Mouse (Mus musculus) kidney, embryonic 14.5 days (tissue): Measurements from ENCODE around the gene Clps. TPM values are rescaled to one million over a fixed set of nuclear protein-coding genes. Genes with fewer than 3 reads are reported as not detected.
"Not testable (repeated sequence)": the region's sequence is repeated elsewhere in the genome, so short reads cannot be mapped to it uniquely, and the experiment has no call there.

Experiments used
- ATAC-seq: fragments of 200-750 bp; cut with Nextera tagmentation; 2 replicates; pipeline ENCODE4 v1.8.0; 2017; ENCODE audit warnings: moderate number of reproducible peaks, mild to moderate bottlenecking, moderate TSS enrichment, moderate library complexity; ENCODE audit not compliant: low FRiP score, low TSS enrichment
- H3K27ac ChIP-seq: fragments of 300-500 bp; sonication (generic); 2 replicates; pipeline ENCODE4 v1.5.1; 2014; ENCODE audit warnings: low read depth, mild to moderate bottlenecking, low read length, moderate library complexity, mixed read lengths
- H3K27me3 ChIP-seq: fragments of 300-500 bp; sonication (generic); 2 replicates; pipeline ENCODE4 v1.6.1; 2014; ENCODE audit warnings: mild to moderate bottlenecking, low read length; ENCODE audit not compliant: control insufficient read depth, insufficient read depth
- H3K36me3 ChIP-seq: fragments of 300-500 bp; sonication (generic); 2 replicates; pipeline ENCODE4 v1.6.1; 2014; ENCODE audit warnings: low read length, mixed read lengths; ENCODE audit not compliant: control insufficient read depth, insufficient read depth
- H3K4me1 ChIP-seq: fragments of 300-500 bp; sonication (generic); 2 replicates; pipeline ENCODE4 v1.6.1; 2014; ENCODE audit warnings: low read length, mixed read lengths; ENCODE audit not compliant: control insufficient read depth, insufficient read depth
- H3K4me2 ChIP-seq: fragments of 300-500 bp; sonication (generic); replicated peaks from 2 replicates; pipeline ENCODE4 v1.6.1; 2014; ENCODE audit warnings: low read depth, mild to moderate bottlenecking, low read length
- H3K4me3 ChIP-seq: fragments of 300-500 bp; sonication (generic); 2 replicates; pipeline ENCODE4 v1.5.1; 2014; ENCODE audit warnings: mild to moderate bottlenecking, low read length
- H3K9ac ChIP-seq: fragments of 300-500 bp; sonication (generic); 2 replicates; pipeline ENCODE4 v1.6.1; 2014; ENCODE audit warnings: low read depth, mild to moderate bottlenecking, low read length, moderate library complexity
- H3K9me3 ChIP-seq: fragments of 300-500 bp; sonication (generic); 2 replicates; pipeline ENCODE4 v1.6.1; 2016; ENCODE audit warnings: low read length; ENCODE audit not compliant: control insufficient read depth
- WGBS: fragments of 180-500 bp; shearing (Covaris S2); extraction: QIAGEN DNeasy Blood & Tissue Kit; methylation state at CpG from one replicate; pipeline ENCODE4 v1.1.7; 2014; 5-methylcytosine and 5-hydroxymethylcytosine counted together
- polyA plus RNA-seq: library from polyadenylated mRNA; unstranded; fragments of >200 nt; fragmentation: Nextera tagmentation; extraction: Ambion mirVana; gene quantifications from 2 replicates; pipeline ENCODE4 v1.2.1, GENCODE M21; 2014

Gene Clps
- polyA plus RNA-seq, 1 experiment from 2014 or later: not detected

- no peak overlapping the region for H3K27ac ChIP-seq
- H3K27me3 ChIP-seq: no peaks in the 10 kb centered on the region
- no peak for ATAC-seq
- no peaks in the 10 kb centered on the region for H3K4me1 ChIP-seq
- H3K36me3 ChIP-seq: no peaks in the 10 kb centered on the region
- WGBS: 56% methylated on average over 7 of the region's 7 CpGs
- no peak overlapping the region for H3K4me3 ChIP-seq
- H3K4me2 ChIP-seq: no peak overlapping the region
- H3K9ac ChIP-seq: no peak overlapping the region
- no peaks in the 10 kb centered on the region for H3K9me3 ChIP-seq
Measured at GRCm38 (mm10) chr17:28561613-28562012, 1.0 kb upstream of the Clps start.

- no peaks in the 10 kb centered on the region for H3K27me3 ChIP-seq
- H3K9me3 ChIP-seq: no peaks in the 10 kb centered on the region
- no peak overlapping the region for H3K9ac ChIP-seq
- no peak overlapping the region for H3K4me2 ChIP-seq
- no peak overlapping the region for H3K27ac ChIP-seq
- H3K4me1 ChIP-seq: no peaks in the 10 kb centered on the region
- no peaks in the 10 kb centered on the region for H3K36me3 ChIP-seq
- no peak overlapping the region for H3K4me3 ChIP-seq
- no peak for ATAC-seq
- 75% methylated on average over 6 of the region's 6 CpGs for WGBS
Measured at GRCm38 (mm10) chr17:28557772-28558171, 2.8 kb downstream of the Clps start.

- Histone ChIP-seq H3K9me3 (no peaks in the 10 kb centered on the region), H3K27me3 (no peaks in the 10 kb centered on the region), H3K36me3 (no peaks in the 10 kb centered on the region), H3K4me2 (no peak overlapping the region), H3K4me1 (no peaks in the 10 kb centered on the region), H3K4me3 (no peak overlapping the region), H3K9ac (no peak overlapping the region), H3K27ac (no peak overlapping the region)
- no peak for ATAC-seq
- 50% methylated on average over 6 of the region's 6 CpGs for WGBS
Measured at GRCm38 (mm10) chr17:28556635-28557396, 3.8 kb downstream of the Clps start.

GRCm38 (mm10) chr17:28554021-28554420 is 6.5 kb downstream of the Clps start:
- not testable (repeated sequence) for H3K27me3 ChIP-seq, H3K9ac ChIP-seq, H3K4me1 ChIP-seq, H3K4me3 ChIP-seq, H3K36me3 ChIP-seq, ATAC-seq, H3K9me3 ChIP-seq, H3K4me2 ChIP-seq, H3K27ac ChIP-seq
- 92% methylated on average over 4 of the region's 4 CpGs for WGBS

- ATAC-seq: no peak
- Histone ChIP-seq H3K27me3 (no peaks in the 10 kb centered on the region), H3K4me3 (no peak overlapping the region), H3K36me3 (no peaks in the 10 kb centered on the region), H3K4me2 (no peak overlapping the region), H3K4me1 (no peaks in the 10 kb centered on the region), H3K9me3 (no peaks in the 10 kb centered on the region), H3K27ac (no peak overlapping the region), H3K9ac (no peak overlapping the region)
- 5% methylated on average over 14 of the region's 14 CpGs for WGBS
Measured at GRCm38 (mm10) chr17:28553040-28553793, 7.3 kb downstream of the Clps start.

- Histone ChIP-seq H3K4me1 (no peaks in the 10 kb centered on the region), H3K27ac (no peak within 1 kb of the TSS), H3K4me3 (no peak within 1 kb of the TSS), H3K36me3 (no peaks in the 10 kb centered on the region), H3K9ac (no peak within 1 kb of the TSS), H3K27me3 (no peaks in the 10 kb centered on the region), H3K4me2 (no peak within 1 kb of the TSS), H3K9me3 (no peaks in the 10 kb centered on the region)
- 81% methylated on average over 14 of the region's 14 CpGs for WGBS
- no peak for ATAC-seq
Measured at GRCm38 (mm10) chr17:28549111-28549510, 11.5 kb downstream of the Clps start, which contains the start of gene Clpsl2. TSS of gene Clpsl2 (plus strand) at chr17:28549411.

- no peak overlapping the region for H3K27ac ChIP-seq
- ATAC-seq: no peak
- H3K36me3 ChIP-seq: no peaks in the 10 kb centered on the region
- H3K27me3 ChIP-seq: no peaks in the 10 kb centered on the region
- no peak overlapping the region for H3K4me3 ChIP-seq
- no peak overlapping the region for H3K4me2 ChIP-seq
- H3K4me1 ChIP-seq: no peaks in the 10 kb centered on the region
- no peaks in the 10 kb centered on the region for H3K9me3 ChIP-seq
- WGBS: 66% methylated on average over 11 of the region's 11 CpGs
- H3K9ac ChIP-seq: no peak overlapping the region
Measured at GRCm38 (mm10) chr17:28548550-28548949, 12.0 kb downstream of the Clps start.

- Histone ChIP-seq H3K27ac (no peak overlapping the region), H3K4me1 (no peaks in the 10 kb centered on the region), H3K9me3 (peaks cover under 1% of the 10 kb centered on the region; the same call in 1 of the 2 replicates), H3K4me3 (no peak overlapping the region), H3K36me3 (no peaks in the 10 kb centered on the region), H3K27me3 (no peaks in the 10 kb centered on the region), H3K4me2 (no peak overlapping the region), H3K9ac (no peak overlapping the region)
- no peak for ATAC-seq
- 95% methylated on average over 1 of the region's 1 CpGs for WGBS
Measured at GRCm38 (mm10) chr17:28546925-28547324, 13.6 kb downstream of the Clps start.

- H3K27me3 ChIP-seq: no peaks in the 10 kb centered on the region
Measured at GRCm38 (mm10) chr17:28537881-28538280, 22.7 kb downstream of the Clps start.

More at GRCm38 (mm10) chr17:28537881-28538280, 22.7 kb downstream of the Clps start:
- 53% methylated on average over 12 of the region's 12 CpGs for WGBS
- no peak overlapping the region for H3K9ac ChIP-seq
- H3K4me2 ChIP-seq: no peak overlapping the region
- H3K27ac ChIP-seq: no peak overlapping the region
- H3K4me3 ChIP-seq: no peak overlapping the region
- no peaks in the 10 kb centered on the region for H3K4me1 ChIP-seq
- ATAC-seq: no peak
- peaks cover 10% of the 10 kb centered on the region; the same call in 1 of the 2 replicates for H3K9me3 ChIP-seq
- no peaks in the 10 kb centered on the region for H3K36me3 ChIP-seq
